Mouse (Mus musculus) kidney, embryonic 16.5 days (tissue): ENCODE measurements at regions not wholly inside any gene's neighbourhood (a gene's known extent, or its start where the extent isn't known, plus 50 kb on each side); places are given as distances from the start of the nearest gene placed in this dataset.

Source experiments
- ATAC-seq: fragments of 200-750 bp; cut with Nextera tagmentation; 2 replicates; pipeline ENCODE4 v1.8.0; 2017; ENCODE audit warnings: moderate TSS enrichment; ENCODE audit not compliant: low FRiP score, low TSS enrichment
- H3K27ac ChIP-seq: fragments of 300-500 bp; sonication (generic); 2 replicates; pipeline ENCODE4 v1.5.1; 2014; ENCODE audit warnings: low read length
- H3K27me3 ChIP-seq: fragments of 300-500 bp; sonication (generic); 2 replicates; pipeline ENCODE4 v1.6.1; 2014; ENCODE audit warnings: low read length, control low read depth, mixed read lengths; ENCODE audit not compliant: insufficient read depth
- H3K36me3 ChIP-seq: fragments of 300-500 bp; sonication (generic); 2 replicates; pipeline ENCODE4 v1.6.1; 2014; ENCODE audit warnings: low read length, control low read depth, mixed read lengths; ENCODE audit not compliant: insufficient read depth
- H3K4me1 ChIP-seq: fragments of 300-500 bp; sonication (generic); 2 replicates; pipeline ENCODE4 v1.6.1; 2014; ENCODE audit warnings: low read length, control low read depth, mixed read lengths; ENCODE audit not compliant: insufficient read depth
- H3K4me2 ChIP-seq: fragments of 300-500 bp; sonication (generic); replicated peaks from 2 replicates; pipeline ENCODE4 v1.6.1; 2014; ENCODE audit warnings: low read depth, low read length
- H3K4me3 ChIP-seq: fragments of 300-500 bp; sonication (generic); 2 replicates; pipeline ENCODE4 v1.5.1; 2014; ENCODE audit warnings: mild to moderate bottlenecking, low read length
- H3K9ac ChIP-seq: fragments of 300-500 bp; sonication (generic); replicated peaks from 2 replicates; pipeline ENCODE4 v1.6.1; 2014; ENCODE audit warnings: low read length
- H3K9me3 ChIP-seq: fragments of 300-500 bp; sonication (generic); 2 replicates; pipeline ENCODE4 v1.6.1; 2016; ENCODE audit warnings: low read length, control low read depth
- WGBS: fragments of 180-500 bp; shearing (Covaris S2); extraction: QIAGEN DNeasy Blood & Tissue Kit; methylation state at CpG from one replicate; pipeline ENCODE4 v1.1.7; 2014; 5-methylcytosine and 5-hydroxymethylcytosine counted together

- H3K4me2 ChIP-seq, result no peak overlapping the region
- ATAC-seq, result no peak
- no peaks in the 10 kb centered on the region for H3K4me1 ChIP-seq
- H3K27ac ChIP-seq, result no peak overlapping the region
- H3K36me3 ChIP-seq, result no peaks in the 10 kb centered on the region
- H3K27me3 ChIP-seq, result no peaks in the 10 kb centered on the region
- WGBS, result 78% methylated on average over 2 of the region's 2 CpGs
- no peak overlapping the region for H3K9ac ChIP-seq
- H3K9me3 ChIP-seq, result no peaks in the 10 kb centered on the region
- no peak overlapping the region for H3K4me3 ChIP-seq
These were observed 443.1 kb downstream of the 1190002N15Rik start for GRCm38 (mm10) chr9:94094800-94095199.

GRCm38 (mm10) chr9:94091658-94092225 is 446.1 kb downstream of the 1190002N15Rik start:
- no peak overlapping the region for H3K27ac ChIP-seq
- H3K9ac ChIP-seq, result no peak overlapping the region
- no peak for ATAC-seq
- H3K4me3 ChIP-seq, result no peak overlapping the region
- H3K4me1 ChIP-seq, result no peaks in the 10 kb centered on the region
- H3K4me2 ChIP-seq, result no peak overlapping the region
- H3K27me3 ChIP-seq, result no peaks in the 10 kb centered on the region
- H3K36me3 ChIP-seq, result no peaks in the 10 kb centered on the region
- WGBS, result 68% methylated on average over 7 of the region's 7 CpGs
- no peaks in the 10 kb centered on the region for H3K9me3 ChIP-seq

- Histone ChIP-seq H3K27ac (no peak overlapping the region), H3K36me3 (no peaks in the 10 kb centered on the region), H3K27me3 (no peaks in the 10 kb centered on the region), H3K9me3 (no peaks in the 10 kb centered on the region), H3K4me2 (no peak overlapping the region), H3K9ac (no peak overlapping the region), H3K4me3 (no peak overlapping the region), H3K4me1 (no peaks in the 10 kb centered on the region)
- ATAC-seq, result no peak
- 74% methylated on average over 1 of the region's 1 CpGs for WGBS
These were observed 448.1 kb downstream of the 1190002N15Rik start for GRCm38 (mm10) chr9:94089759-94090158.

- no peaks in the 10 kb centered on the region for H3K4me1 ChIP-seq
- no peak overlapping the region for H3K9ac ChIP-seq
- 75% methylated on average over 3 of the region's 3 CpGs for WGBS
- no peak overlapping the region for H3K27ac ChIP-seq
- no peaks in the 10 kb centered on the region for H3K27me3 ChIP-seq
- H3K4me2 ChIP-seq, result no peak overlapping the region
- ATAC-seq, result no peak
- H3K9me3 ChIP-seq, result no peaks in the 10 kb centered on the region
- H3K4me3 ChIP-seq, result no peak overlapping the region
- H3K36me3 ChIP-seq, result no peaks in the 10 kb centered on the region
These were observed 454.1 kb downstream of the 1190002N15Rik start for GRCm38 (mm10) chr9:94083629-94084411.

GRCm38 (mm10) chr9:94074904-94075303 is 463.0 kb downstream of the 1190002N15Rik start:
- H3K4me2 ChIP-seq, result no peak overlapping the region
- H3K4me3 ChIP-seq, result no peak overlapping the region
- H3K36me3 ChIP-seq, result no peaks in the 10 kb centered on the region
- H3K4me1 ChIP-seq, result no peaks in the 10 kb centered on the region
- 31% methylated on average over 2 of the region's 2 CpGs for WGBS
- no peaks in the 10 kb centered on the region for H3K9me3 ChIP-seq
- no peak for ATAC-seq
- H3K9ac ChIP-seq, result no peak overlapping the region
- H3K27me3 ChIP-seq, result no peaks in the 10 kb centered on the region
- no peak overlapping the region for H3K27ac ChIP-seq

- Histone ChIP-seq H3K27ac (no peak overlapping the region), H3K27me3 (no peaks in the 10 kb centered on the region), H3K4me1 (no peaks in the 10 kb centered on the region), H3K4me2 (no peak overlapping the region), H3K36me3 (no peaks in the 10 kb centered on the region), H3K9me3 (no peaks in the 10 kb centered on the region), H3K9ac (no peak overlapping the region), H3K4me3 (no peak overlapping the region)
- ATAC-seq, result no peak
- WGBS, result 53% methylated on average over 1 of the region's 1 CpGs
These were observed 470.8 kb downstream of the 1190002N15Rik start for GRCm38 (mm10) chr9:94067121-94067520.

- no peak overlapping the region for H3K4me2 ChIP-seq
- WGBS, result 81% methylated on average over 4 of the region's 4 CpGs
- no peaks in the 10 kb centered on the region for H3K4me1 ChIP-seq
- no peak overlapping the region for H3K9ac ChIP-seq
- no peaks in the 10 kb centered on the region for H3K27me3 ChIP-seq
- H3K9me3 ChIP-seq, result no peaks in the 10 kb centered on the region
- H3K27ac ChIP-seq, result no peak overlapping the region
- H3K4me3 ChIP-seq, result no peak overlapping the region
- no peaks in the 10 kb centered on the region for H3K36me3 ChIP-seq
- ATAC-seq, result no peak
These were observed 484.7 kb downstream of the 1190002N15Rik start for GRCm38 (mm10) chr9:94053229-94053628.

GRCm38 (mm10) chr9:94047845-94048244 is 490.0 kb downstream of the 1190002N15Rik start:
- no peaks in the 10 kb centered on the region for H3K4me1 ChIP-seq
- no peaks in the 10 kb centered on the region for H3K36me3 ChIP-seq
- no peak overlapping the region for H3K27ac ChIP-seq
- H3K4me3 ChIP-seq, result no peak overlapping the region
- ATAC-seq, result no peak
- no peaks in the 10 kb centered on the region for H3K9me3 ChIP-seq
- H3K4me2 ChIP-seq, result no peak overlapping the region
- H3K9ac ChIP-seq, result no peak overlapping the region
- H3K27me3 ChIP-seq, result no peaks in the 10 kb centered on the region
- WGBS, result 77% methylated on average over 7 of the region's 7 CpGs

GRCm38 (mm10) chr9:94045462-94046126 is 492.3 kb downstream of the 1190002N15Rik start:
- Histone ChIP-seq H3K27me3 (no peaks in the 10 kb centered on the region), H3K27ac (no peak overlapping the region), H3K4me2 (no peak overlapping the region), H3K9me3 (no peaks in the 10 kb centered on the region), H3K4me3 (no peak overlapping the region), H3K36me3 (no peaks in the 10 kb centered on the region), H3K4me1 (no peaks in the 10 kb centered on the region), H3K9ac (no peak overlapping the region)
- WGBS, result 81% methylated on average over 3 of the region's 3 CpGs
- ATAC-seq, result no peak

- H3K27me3 ChIP-seq, result no peaks in the 10 kb centered on the region
- WGBS, result 72% methylated on average over 3 of the region's 3 CpGs
- no peak overlapping the region for H3K4me2 ChIP-seq
- no peak for ATAC-seq
- H3K36me3 ChIP-seq, result no peaks in the 10 kb centered on the region
- H3K9ac ChIP-seq, result no peak overlapping the region
- no peaks in the 10 kb centered on the region for H3K4me1 ChIP-seq
- no peaks in the 10 kb centered on the region for H3K9me3 ChIP-seq
- no peak overlapping the region for H3K4me3 ChIP-seq
- H3K27ac ChIP-seq, result no peak overlapping the region
These were observed 514.1 kb downstream of the 1190002N15Rik start for GRCm38 (mm10) chr9:94023761-94024160.
